Mouse (Mus musculus) large intestine, adult 2 months (tissue): Measurements from ENCODE around the gene Tmem268. TPM values are rescaled to one million over a fixed set of nuclear protein-coding genes. Genes with fewer than 3 reads are reported as not detected.

Source experiments
- DNase-seq: peaks from one replicate; pipeline ENCODE4 v3.0.0-alpha.2; 2012; ENCODE audit warnings: low read depth, low spot score
- WGBS: fragments of 180-500 bp; shearing (Covaris S2); methylation state at CpG from one replicate; pipeline ENCODE4 v1.1.7; 2018; 5-methylcytosine and 5-hydroxymethylcytosine counted together
- polyA plus RNA-seq: library from polyadenylated mRNA; depleted of rRNA; stranded (reverse); fragments of >200 nt; gene quantifications from 2 replicates; pipeline ENCODE4 v1.2.3, GENCODE M21; 2012

Tmem268 gene
- polyA plus RNA-seq, 1 experiment, result 12.7 TPM

- 47% methylated on average over 4 of the region's 4 CpGs for WGBS
- no peak for DNase-seq
These were observed 4.6 kb upstream of the Tmem268 start for GRCm38 (mm10) chr4:63553789-63554576.

- 20% methylated on average over 3 of the region's 3 CpGs for WGBS
- DNase-seq, result no peak
These were observed 4.0 kb upstream of the Tmem268 start for GRCm38 (mm10) chr4:63554616-63555015.

- no peak for DNase-seq
- WGBS, result 52% methylated on average over 2 of the region's 2 CpGs
These were observed 3.5 kb upstream of the Tmem268 start for GRCm38 (mm10) chr4:63555111-63555510.

GRCm38 (mm10) chr4:63556665-63557064, 1.9 kb upstream of the Tmem268 start:
- WGBS, result 40% methylated on average over 5 of the region's 5 CpGs
- DNase-seq, result no peak

- WGBS, result 44% methylated on average over 16 of the region's 16 CpGs
- no peak for DNase-seq
These were observed 1.2 kb upstream of the Tmem268 start for GRCm38 (mm10) chr4:63557124-63558059.

GRCm38 (mm10) chr4:63559127-63559697, 631 bp downstream of the Tmem268 start:
- WGBS, result 22% methylated on average over 9 of the region's 9 CpGs
- no peak for DNase-seq

- WGBS, result 36% methylated on average over 8 of the region's 8 CpGs
- no peak for DNase-seq
These were observed 1.5 kb downstream of the Tmem268 start for GRCm38 (mm10) chr4:63560079-63560478.

- WGBS, result 27% methylated on average over 7 of the region's 7 CpGs
- DNase-seq, result no peak
These were observed 3.5 kb downstream of the Tmem268 start for GRCm38 (mm10) chr4:63561861-63562675.

GRCm38 (mm10) chr4:63562742-63563141, 4.2 kb downstream of the Tmem268 start:
- no peak for DNase-seq
- 84% methylated on average over 4 of the region's 4 CpGs for WGBS

GRCm38 (mm10) chr4:63567712-63568390, 9.3 kb downstream of the Tmem268 start:
- no peak for DNase-seq
- 85% methylated on average over 10 of the region's 10 CpGs for WGBS

- DNase-seq, result no peak
These were observed 10.7 kb downstream of the Tmem268 start for GRCm38 (mm10) chr4:63569322-63569721.

GRCm38 (mm10) chr4:63570208-63570781, 11.7 kb downstream of the Tmem268 start:
- no peak for DNase-seq
- 53% methylated on average over 7 of the region's 7 CpGs for WGBS

More at GRCm38 (mm10) chr4:63569322-63569721, 10.7 kb downstream of the Tmem268 start:
- WGBS, result 91% methylated on average over 8 of the region's 8 CpGs

GRCm38 (mm10) chr4:63572621-63573020, 14.0 kb downstream of the Tmem268 start:
- 90% methylated on average over 5 of the region's 5 CpGs for WGBS
- DNase-seq, result no peak

- no peak for DNase-seq
- WGBS, result 87% methylated on average over 14 of the region's 14 CpGs
These were observed 21.1 kb downstream of the Tmem268 start for GRCm38 (mm10) chr4:63579649-63580048.

GRCm38 (mm10) chr4:63580078-63580477, 21.5 kb downstream of the Tmem268 start:
- no peak for DNase-seq
- WGBS, result 68% methylated on average over 6 of the region's 6 CpGs

GRCm38 (mm10) chr4:63582580-63582979, 24.0 kb downstream of the Tmem268 start:
- 83% methylated on average over 5 of the region's 5 CpGs for WGBS

GRCm38 (mm10) chr4:63585216-63585615, 26.6 kb downstream of the Tmem268 start:
- 88% methylated on average over 10 of the region's 10 CpGs for WGBS
- no peak for DNase-seq

More at GRCm38 (mm10) chr4:63582580-63582979, 24.0 kb downstream of the Tmem268 start:
- DNase-seq, result no peak

- DNase-seq, result no peak
- WGBS, result 89% methylated on average over 2 of the region's 2 CpGs
These were observed 27.7 kb downstream of the Tmem268 start for GRCm38 (mm10) chr4:63586240-63586639.
